ENCODE assay signal across 8 mouse cellular contexts in the genomic region with DNA sequence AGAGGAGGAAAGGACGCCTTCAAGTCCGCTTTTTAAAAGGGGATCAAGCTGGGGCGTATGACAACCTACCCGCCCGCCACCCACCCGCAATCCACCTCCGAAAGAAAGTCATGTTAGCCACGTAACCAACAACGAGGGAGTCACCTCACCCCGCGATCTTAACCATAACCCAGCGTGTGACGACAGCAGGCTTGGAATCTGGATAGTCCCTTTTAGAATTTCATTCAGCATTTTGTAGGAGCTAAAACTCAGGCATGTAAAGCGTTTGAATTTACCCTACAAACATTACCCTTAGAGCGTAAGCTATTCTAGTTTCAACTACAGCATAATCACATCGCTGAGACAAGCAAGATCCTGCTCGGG. TPM values are rescaled to one million over a fixed set of nuclear protein-coding genes. Genes with fewer than 3 reads are reported as not detected.
DNase-seq lines count a peak whose midpoint lies in the region; ATAC-seq and TF ChIP-seq lines count a peak whose summit lies in the region.

No protein-coding gene starts in this region.

- no peak for ATAC-seq in lung, embryonic 14.5 days (ENCODE audit: insufficient read depth)
- ATAC-seq in embryonic facial prominence, embryonic 13.5 days (ENCODE audit: insufficient number of reproducible peaks, insufficient read depth, low FRiP score, low TSS enrichment, low read depth), result no peak; the same call in 1 of the 2 replicates
- ATAC-seq in intestine, embryonic 16.5 days, result peak; percentile 55
- ATAC-seq in neural tube, embryonic 13.5 days (ENCODE audit: low read depth), result no peak; the same call in 1 of the 2 replicates

- DNase-seq in lung, embryonic 14.5 days, result no peak
- DNase-seq in lung, postnatal 36 days, result no peak
- DNase-seq in ovary, postnatal 10 days (ENCODE audit: low spot score), result no peak
- DNase-seq in spleen, postnatal 10 days (ENCODE audit: low spot score in 2 of 2), result no peak
- no peak for DNase-seq in retina, postnatal 1 day

- no peaks in the 10 kb centered on the region for H3K4me1 ChIP-seq in lung, embryonic 14.5 days (ENCODE audit: insufficient read depth)
- H3K4me1 ChIP-seq in embryonic facial prominence, embryonic 13.5 days, result peaks cover 7% of the 10 kb centered on the region; the same call in 1 of the 2 replicates
- peaks cover 7% of the 10 kb centered on the region for H3K4me1 ChIP-seq in intestine, embryonic 16.5 days (ENCODE audit: control insufficient read depth, insufficient read depth, low read length)
- peaks cover 17% of the 10 kb centered on the region for H3K4me1 ChIP-seq in neural tube, embryonic 13.5 days (replicated peaks)

- WGBS in lung, embryonic 14.5 days, result 0% methylated on average over 17 of the region's 17 CpGs
- WGBS in embryonic facial prominence, embryonic 13.5 days, result under 1% methylated on average over 17 of the region's 17 CpGs
- WGBS in intestine, embryonic 16.5 days, result under 1% methylated on average over 17 of the region's 17 CpGs
- WGBS in neural tube, embryonic 13.5 days, result 2% methylated on average over 17 of the region's 17 CpGs

- H3K9ac ChIP-seq in lung, embryonic 14.5 days, result peak overlapping the region; percentile 82
- peak overlapping the region; percentile 85 for H3K9ac ChIP-seq in embryonic facial prominence, embryonic 13.5 days
- H3K9ac ChIP-seq in intestine, embryonic 16.5 days (ENCODE audit: low read depth, low read length), result peak overlapping the region; percentile 87
- peak overlapping the region; percentile 83 for H3K9ac ChIP-seq in neural tube, embryonic 13.5 days

- H3K4me3 ChIP-seq in lung, embryonic 14.5 days (ENCODE audit: low read depth, low read length), result peak overlapping the region; percentile 73
- peak overlapping the region; percentile 78 for H3K4me3 ChIP-seq in embryonic facial prominence, embryonic 13.5 days
- H3K4me3 ChIP-seq in intestine, embryonic 16.5 days (ENCODE audit: low read length), result peak overlapping the region; percentile 86
- peak overlapping the region; percentile 76 for H3K4me3 ChIP-seq in neural tube, embryonic 13.5 days

- 0 out of 2 replicates have a peak, but pooled peaks cover under 1% of the 10 kb centered on the region for H3K36me3 ChIP-seq in lung, embryonic 14.5 days (ENCODE audit: insufficient read depth)
- H3K36me3 ChIP-seq in embryonic facial prominence, embryonic 13.5 days, result no peaks in the 10 kb centered on the region
- no peaks in the 10 kb centered on the region for H3K36me3 ChIP-seq in intestine, embryonic 16.5 days (ENCODE audit: control insufficient read depth, insufficient read depth, low read length)
- H3K36me3 ChIP-seq in neural tube, embryonic 13.5 days, result no peaks in the 10 kb centered on the region

- no peaks in the 10 kb centered on the region for H3K9me3 ChIP-seq in lung, embryonic 14.5 days (ENCODE audit: low read depth, low read length)
- no peaks in the 10 kb centered on the region for H3K9me3 ChIP-seq in embryonic facial prominence, embryonic 13.5 days
- H3K9me3 ChIP-seq in intestine, embryonic 16.5 days (ENCODE audit: control insufficient read depth, low read length), result no peaks in the 10 kb centered on the region
- H3K9me3 ChIP-seq in neural tube, embryonic 13.5 days, result no peaks in the 10 kb centered on the region

- peak overlapping the region; percentile 92 for H3K27ac ChIP-seq in lung, embryonic 14.5 days (ENCODE audit: low read depth)
- H3K27ac ChIP-seq in embryonic facial prominence, embryonic 13.5 days, result peak overlapping the region; percentile 87
- peak overlapping the region; percentile 96 for H3K27ac ChIP-seq in intestine, embryonic 16.5 days (ENCODE audit: low read length)
- peak overlapping the region; percentile 87 for H3K27ac ChIP-seq in neural tube, embryonic 13.5 days (replicated peaks)

- no peaks in the 10 kb centered on the region for H3K27me3 ChIP-seq in lung, embryonic 14.5 days (ENCODE audit: insufficient read depth, low read length)
- no peaks in the 10 kb centered on the region for H3K27me3 ChIP-seq in embryonic facial prominence, embryonic 13.5 days
- H3K27me3 ChIP-seq in intestine, embryonic 16.5 days (replicated peaks; ENCODE audit: control insufficient read depth, insufficient read depth, low read length), result no peaks in the 10 kb centered on the region
- H3K27me3 ChIP-seq in neural tube, embryonic 13.5 days, result no peaks in the 10 kb centered on the region

- TF ChIP-seq CTCF in lung, embryonic 14.5 days (IDR thresholded peaks at IDR 0.05; ENCODE audit: low read depth), result no peak

- peak overlapping the region; percentile 84 for H3K4me2 ChIP-seq in lung, embryonic 14.5 days
- peak overlapping the region; percentile 88 for H3K4me2 ChIP-seq in embryonic facial prominence, embryonic 13.5 days
- H3K4me2 ChIP-seq in intestine, embryonic 16.5 days (ENCODE audit: low read depth, low read length), result peak overlapping the region; percentile 78
- H3K4me2 ChIP-seq in neural tube, embryonic 13.5 days, result peak overlapping the region; percentile 87

RNA-seq across cellular contexts. Expression of a gene that starts 0.5 kb away (rescaled TPM):
- polyA plus RNA-seq in lung, embryonic 14.5 days (2014; fragmentation: Nextera tagmentation; extraction: Ambion mirVana), result 22.9 and 24.5 TPM in 2 replicates
- polyA plus RNA-seq in embryonic facial prominence, embryonic 13.5 days (2015; fragmentation: Nextera tagmentation; extraction: Ambion mirVana), result 23.3 and 23.6 TPM in 2 replicates
- polyA plus RNA-seq in intestine, embryonic 16.5 days (2015; fragmentation: Nextera tagmentation; extraction: Ambion mirVana), result 35.4 and 37.4 TPM in 2 replicates
- 26.6 and 28.1 TPM in 2 replicates for polyA plus RNA-seq in neural tube, embryonic 13.5 days (2015; fragmentation: Nextera tagmentation; extraction: Ambion mirVana)

RNA-seq across cellular contexts. Expression of a gene that starts 17.2 kb away (rescaled TPM):
- 0.68 TPM in 1 of 2 replicates, not detected in the other for polyA plus RNA-seq in lung, embryonic 14.5 days (2014; fragmentation: Nextera tagmentation; extraction: Ambion mirVana)
- 0.65 and 1.0 TPM in 2 replicates for polyA plus RNA-seq in embryonic facial prominence, embryonic 13.5 days (2015; fragmentation: Nextera tagmentation; extraction: Ambion mirVana)
- 0.43 TPM in 1 of 2 replicates, not detected in the other for polyA plus RNA-seq in intestine, embryonic 16.5 days (2015; fragmentation: Nextera tagmentation; extraction: Ambion mirVana)
- 1.5 TPM in 1 of 2 replicates, not detected in the other for polyA plus RNA-seq in neural tube, embryonic 13.5 days (2015; fragmentation: Nextera tagmentation; extraction: Ambion mirVana)

RNA-seq across cellular contexts. Expression of a gene that starts 43.2 kb away (rescaled TPM):
- polyA plus RNA-seq in lung, embryonic 14.5 days (2014; fragmentation: Nextera tagmentation; extraction: Ambion mirVana), result 141 and 151 TPM in 2 replicates
- polyA plus RNA-seq in embryonic facial prominence, embryonic 13.5 days (2015; fragmentation: Nextera tagmentation; extraction: Ambion mirVana), result 107 and 112 TPM in 2 replicates
- polyA plus RNA-seq in intestine, embryonic 16.5 days (2015; fragmentation: Nextera tagmentation; extraction: Ambion mirVana), result 60.2 and 72.3 TPM in 2 replicates
- polyA plus RNA-seq in neural tube, embryonic 13.5 days (2015; fragmentation: Nextera tagmentation; extraction: Ambion mirVana), result 76.1 and 85.3 TPM in 2 replicates
